ENCODE assay signal across 8 mouse cellular contexts in genomic region chr4:133241910-133242309, GRCm38 (mm10). TPM values are rescaled to one million over a fixed set of nuclear protein-coding genes. Genes with fewer than 3 reads are reported as not detected.
DNase-seq lines count a peak whose midpoint lies in the region; ATAC-seq and TF ChIP-seq lines count a peak whose summit lies in the region.

No protein-coding gene starts in this region.

- H3K9ac ChIP-seq in heart, postnatal 0 days (replicated peaks; ENCODE audit: low read depth, low read length), result no peak overlapping the region
- no peak overlapping the region; the same call in 1 of the 2 replicates for H3K9ac ChIP-seq in hindbrain, embryonic 14.5 days
- H3K9ac ChIP-seq in midbrain, embryonic 14.5 days (replicated peaks; ENCODE audit: low read length), result no peak overlapping the region

- no peak for DNase-seq in heart, postnatal 0 days (ENCODE audit: low spot score)
- DNase-seq in heart, postnatal 4 days, result no peak
- peak; percentile 62 for DNase-seq in MN1 (ENCODE audit: low spot score)
- DNase-seq in hindbrain, embryonic 14.5 days (ENCODE audit: low spot score), result no peak
- no peak for DNase-seq in midbrain, embryonic 14.5 days
- no peak for DNase-seq in retina, postnatal 1 day
- no peak for DNase-seq in spleen, postnatal 10 days (ENCODE audit: low spot score in 2 of 2)
- DNase-seq in c-Kit-positive CD71-positive TER-119-positive erythroid progenitor cells, embryonic 14.5 days (ENCODE audit: low spot score), result no peak

- WGBS in heart, postnatal 0 days, result 23% methylated on average over 11 of the region's 11 CpGs
- WGBS in hindbrain, embryonic 14.5 days, result 37% methylated on average over 11 of the region's 11 CpGs
- WGBS in midbrain, embryonic 14.5 days, result 36% methylated on average over 11 of the region's 11 CpGs

- no peaks in the 10 kb centered on the region for H3K36me3 ChIP-seq in heart, postnatal 0 days (replicated peaks; ENCODE audit: control insufficient read depth, insufficient read depth, low read length)
- H3K36me3 ChIP-seq in hindbrain, embryonic 14.5 days (replicated peaks; ENCODE audit: control insufficient read depth, insufficient read depth), result no peaks in the 10 kb centered on the region
- H3K36me3 ChIP-seq in midbrain, embryonic 14.5 days (ENCODE audit: control insufficient read depth, insufficient read depth, low read length), result no peaks in the 10 kb centered on the region

- no peaks in the 10 kb centered on the region for H3K9me3 ChIP-seq in heart, postnatal 0 days (replicated peaks; ENCODE audit: control insufficient read depth, low read length)
- H3K9me3 ChIP-seq in hindbrain, embryonic 14.5 days (ENCODE audit: control insufficient read depth, low read length), result no peaks in the 10 kb centered on the region
- H3K9me3 ChIP-seq in midbrain, embryonic 14.5 days (ENCODE audit: control insufficient read depth, low read length), result no peaks in the 10 kb centered on the region

- TF ChIP-seq EP300 in heart, postnatal 0 days (IDR thresholded peaks at IDR 0.05; ENCODE audit: low read depth), result peak; percentile 32; the same call in 1 of the 2 replicates

- no peaks in the 10 kb centered on the region for H3K4me1 ChIP-seq in heart, postnatal 0 days (ENCODE audit: control insufficient read depth, insufficient read depth)
- 0 out of 2 replicates have a peak, but pooled peaks cover 5% of the 10 kb centered on the region for H3K4me1 ChIP-seq in hindbrain, embryonic 14.5 days (replicated peaks; ENCODE audit: control insufficient read depth, insufficient read depth, low read length)
- no peaks in the 10 kb centered on the region for H3K4me1 ChIP-seq in midbrain, embryonic 14.5 days (ENCODE audit: control insufficient read depth, insufficient read depth, low read length)

- no peak for TF ChIP-seq CTCF in heart, postnatal 0 days (IDR thresholded peaks at IDR 0.05; ENCODE audit: low read depth)

- H3K27ac ChIP-seq in heart, postnatal 0 days (ENCODE audit: low read depth), result peak overlapping the region; percentile 44
- no peak overlapping the region for H3K27ac ChIP-seq in hindbrain, embryonic 14.5 days
- no peak overlapping the region for H3K27ac ChIP-seq in midbrain, embryonic 14.5 days (replicated peaks; ENCODE audit: low read depth, low read length)

- ATAC-seq in heart, postnatal 0 days (ENCODE audit: insufficient read depth, low read depth), result peak; percentile 1; the same call in 1 of the 2 replicates
- ATAC-seq in hindbrain, embryonic 14.5 days (ENCODE audit: low FRiP score), result no peak
- no peak for ATAC-seq in midbrain, embryonic 14.5 days (ENCODE audit: low FRiP score, low TSS enrichment)

- H3K4me3 ChIP-seq in heart, postnatal 0 days (ENCODE audit: low read depth, low read length), result peak overlapping the region; percentile 62
- peak overlapping the region; percentile 45 for H3K4me3 ChIP-seq in hindbrain, embryonic 14.5 days (replicated peaks; ENCODE audit: low read length)
- H3K4me3 ChIP-seq in midbrain, embryonic 14.5 days (replicated peaks; ENCODE audit: low read depth, low read length), result peak overlapping the region; percentile 47; the same call in 1 of the 2 replicates

- H3K27me3 ChIP-seq in heart, postnatal 0 days (ENCODE audit: control insufficient read depth, insufficient read depth, low read length), result peaks cover 16% of the 10 kb centered on the region; the same call in 1 of the 2 replicates
- peaks cover 56% of the 10 kb centered on the region for H3K27me3 ChIP-seq in hindbrain, embryonic 14.5 days (ENCODE audit: control insufficient read depth, insufficient read depth, low read length)
- H3K27me3 ChIP-seq in midbrain, embryonic 14.5 days (ENCODE audit: control insufficient read depth, insufficient read depth, low read length), result peaks cover 46% of the 10 kb centered on the region

- H3K4me2 ChIP-seq in heart, postnatal 0 days (ENCODE audit: low read depth, low read length), result peak overlapping the region; percentile 88
- peak overlapping the region; percentile 69 for H3K4me2 ChIP-seq in hindbrain, embryonic 14.5 days (replicated peaks)
- H3K4me2 ChIP-seq in midbrain, embryonic 14.5 days (ENCODE audit: low read length), result peak overlapping the region; percentile 75

RNA-seq across cellular contexts. Expression of gene Map3k6, which starts 1.3 kb away (rescaled TPM):
- total RNA-seq in heart, postnatal 0 days (2014; rRNA removed; ENCODE audit: low replicate concordance), result 13.8 and 14.8 TPM in 2 replicates
- polyA plus RNA-seq in heart, postnatal 0 days (2015; fragmentation: Nextera tagmentation; extraction: Ambion mirVana), result 2.7 and 2.8 TPM in 2 replicates
- 1 to 10 TPM; 6.3 to 6.8 TPM for total RNA-seq in heart, postnatal 4 days (2021)
- 1.7 and 3.0 TPM in 2 replicates for polyA plus RNA-seq in hindbrain, embryonic 14.5 days (2014; fragmentation: Nextera tagmentation; extraction: Ambion mirVana)
- 0.92 and 1.9 TPM in 2 replicates for polyA plus RNA-seq in midbrain, embryonic 14.5 days (2014; fragmentation: Nextera tagmentation; extraction: Ambion mirVana)

RNA-seq across cellular contexts. Expression of gene Sytl1, which starts 21.0 kb away (rescaled TPM):
- total RNA-seq in heart, postnatal 0 days (2014; rRNA removed; ENCODE audit: low replicate concordance), result 3.6 and 3.7 TPM in 2 replicates
- polyA plus RNA-seq in heart, postnatal 0 days (2015; fragmentation: Nextera tagmentation; extraction: Ambion mirVana), result 0.79 and 0.84 TPM in 2 replicates
- total RNA-seq in heart, postnatal 4 days (2021), result under 1 TPM; 0.48 to 0.79 TPM
- polyA plus RNA-seq in hindbrain, embryonic 14.5 days (2014; fragmentation: Nextera tagmentation; extraction: Ambion mirVana), result 0.26 and 0.43 TPM in 2 replicates
- 0.25 and 0.31 TPM in 2 replicates for polyA plus RNA-seq in midbrain, embryonic 14.5 days (2014; fragmentation: Nextera tagmentation; extraction: Ambion mirVana)

RNA-seq across cellular contexts. Expression of gene Gpr3, which starts 29.6 kb away (rescaled TPM):
- not detected in 2 replicates for total RNA-seq in heart, postnatal 0 days (2014; rRNA removed; ENCODE audit: low replicate concordance)
- 0.15 and 0.21 TPM in 2 replicates for polyA plus RNA-seq in heart, postnatal 0 days (2015; fragmentation: Nextera tagmentation; extraction: Ambion mirVana)
- under 1 TPM; 0.20 to 0.45 TPM for total RNA-seq in heart, postnatal 4 days (2021)
- polyA plus RNA-seq in hindbrain, embryonic 14.5 days (2014; fragmentation: Nextera tagmentation; extraction: Ambion mirVana), result 1.5 and 2.3 TPM in 2 replicates
- polyA plus RNA-seq in midbrain, embryonic 14.5 days (2014; fragmentation: Nextera tagmentation; extraction: Ambion mirVana), result 1.3 and 2.4 TPM in 2 replicates

RNA-seq across cellular contexts. Expression of gene Cd164l2, which starts 30.0 kb away (rescaled TPM):
- total RNA-seq in heart, postnatal 0 days (2014; rRNA removed; ENCODE audit: low replicate concordance), result not detected in 2 replicates
- polyA plus RNA-seq in heart, postnatal 0 days (2015; fragmentation: Nextera tagmentation; extraction: Ambion mirVana), result 0.23 and 0.33 TPM in 2 replicates
- not detected for total RNA-seq in heart, postnatal 4 days (2021)
- polyA plus RNA-seq in hindbrain, embryonic 14.5 days (2014; fragmentation: Nextera tagmentation; extraction: Ambion mirVana), result 2.2 TPM in 2 replicates
- polyA plus RNA-seq in midbrain, embryonic 14.5 days (2014; fragmentation: Nextera tagmentation; extraction: Ambion mirVana), result 0.95 and 2.9 TPM in 2 replicates

RNA-seq across cellular contexts. Expression of gene Tmem222, which starts 35.7 kb away (rescaled TPM):
- total RNA-seq in heart, postnatal 0 days (2014; rRNA removed; ENCODE audit: low replicate concordance), result 58.8 and 103 TPM in 2 replicates
- 45.0 and 45.6 TPM in 2 replicates for polyA plus RNA-seq in heart, postnatal 0 days (2015; fragmentation: Nextera tagmentation; extraction: Ambion mirVana)
- total RNA-seq in heart, postnatal 4 days (2021), result 10 to 100 TPM; 35.1 to 35.6 TPM
- polyA plus RNA-seq in hindbrain, embryonic 14.5 days (2014; fragmentation: Nextera tagmentation; extraction: Ambion mirVana), result 119 and 121 TPM in 2 replicates
- 115 and 121 TPM in 2 replicates for polyA plus RNA-seq in midbrain, embryonic 14.5 days (2014; fragmentation: Nextera tagmentation; extraction: Ambion mirVana)
